Mouse (Mus musculus): Measurements from ENCODE around the gene Tbc1d14.

DNA sequence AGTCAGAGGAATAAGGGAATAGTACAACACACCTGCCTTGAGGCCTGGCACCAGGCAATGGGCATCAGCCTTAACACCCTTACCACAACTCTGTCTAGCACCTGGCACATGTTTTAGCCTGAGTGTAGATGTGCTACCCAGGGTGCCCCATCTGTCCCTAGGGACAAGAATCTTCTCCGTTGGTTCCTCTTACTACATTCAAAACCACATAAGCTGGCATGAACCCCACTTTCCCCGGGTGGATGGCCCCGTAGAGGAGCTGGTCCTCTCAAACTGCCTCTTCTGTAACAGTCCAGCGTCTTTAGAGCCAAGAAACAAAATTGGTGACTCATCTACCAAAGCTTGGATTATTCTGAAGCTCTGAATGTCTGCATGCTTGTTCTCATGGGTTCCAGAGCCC, 112.7 kb downstream of the Tbc1d14 start:
- TF ChIP-seq CTCF (IDR thresholded peaks at IDR 0.05; ENCODE audit: low read depth) = no peak
- no peak for TF ChIP-seq EP300 (IDR thresholded peaks at IDR 0.05; ENCODE audit: low read depth)

Data from heart, postnatal 0 days (tissue).